Mouse (Mus musculus): ENCODE results near the gene Cdk9.

GRCm38 (mm10) chr2:32677683-32678082 lies 35.2 kb downstream of the Cdk9 start:
- TF ChIP-seq CTCF (IDR thresholded peaks at IDR 0.05; ENCODE audit: low read depth, low read length) (no peak), EP300 (IDR thresholded peaks at IDR 0.05; ENCODE audit: insufficient read depth, low read depth, low read length) (no peak)

All from ES-Bruce4 (cell line).